In genomic region chr7:80053147-80053546, GRCm38 (mm10) we compare ENCODE assay signal across 21 mouse cellular contexts. TPM values are rescaled to one million over a fixed set of nuclear protein-coding genes. Genes with fewer than 3 reads are reported as not detected.
DNase-seq lines count a peak whose midpoint lies in the region; ATAC-seq and TF ChIP-seq lines count a peak whose summit lies in the region.
"Had no signal": no experiment of that assay in that cellular context is flagged by ENCODE, and none has a peak within 500 bp of the region (broad histone marks: within the 10 kb centered on the region; RNA-seq: fewer than 3 reads in every experiment).

No protein-coding gene starts in this region.

- 86% methylated on average over 9 of the region's 9 CpGs for WGBS in kidney, embryonic 16.5 days
- 64% methylated on average over 9 of the region's 9 CpGs for whole genome bisulfite sequencing in intestine, postnatal 0 days
- WGBS in stomach, postnatal 0 days, result 81% methylated on average over 9 of the region's 9 CpGs

- no peak overlapping the region; the same call in 1 of the 2 replicates for H3K27ac ChIP-seq in kidney, embryonic 16.5 days (ENCODE audit: low read length)
- H3K27ac ChIP-seq in intestine, postnatal 0 days (ENCODE audit: low read depth, low read length), result peak overlapping the region; percentile 64; the same call in 1 of the 2 replicates
- peak overlapping the region; percentile 24; the same call in 1 of the 2 replicates for H3K27ac ChIP-seq in stomach, postnatal 0 days (replicated peaks)
- H3K27ac ChIP-seq: embryonic facial prominence, embryonic 10.5 days; limb, embryonic 13.5 days; midbrain, embryonic 10.5 days had no signal

- H3K4me2 ChIP-seq in kidney, embryonic 16.5 days (replicated peaks; ENCODE audit: low read depth, low read length), result no peak overlapping the region
- H3K4me2 ChIP-seq in intestine, postnatal 0 days (replicated peaks; ENCODE audit: low read depth), result no peak overlapping the region
- H3K4me2 ChIP-seq in stomach, postnatal 0 days (replicated peaks; ENCODE audit: low read depth), result no peak overlapping the region
- H3K4me2 ChIP-seq: limb, embryonic 13.5 days had no signal

- H3K4me1 ChIP-seq in kidney, embryonic 16.5 days (ENCODE audit: insufficient read depth, low read length), result peaks cover 76% of the 10 kb centered on the region
- H3K4me1 ChIP-seq in intestine, postnatal 0 days (replicated peaks; ENCODE audit: control insufficient read depth, insufficient read depth, low read length), result peaks cover 35% of the 10 kb centered on the region
- H3K4me1 ChIP-seq in stomach, postnatal 0 days (replicated peaks; ENCODE audit: control insufficient read depth, insufficient read depth), result peaks cover 12% of the 10 kb centered on the region

- DNase-seq in kidney, adult 18-20 months, result peak; percentile 49
- DNase-seq in lung, postnatal 25 days (ENCODE audit: low spot score), result peak; percentile 46
- DNase-seq in lung, postnatal 10 days, result no peak
- no peak for DNase-seq in stomach, postnatal 0 days (ENCODE audit: low spot score)
- DNase-seq in layer of hippocampus, postnatal 10 days (ENCODE audit: low spot score in 2 of 2), result no peak
- DNase-seq: cerebellum, adult 11 months; cerebellum, postnatal 36 days; gastrocnemius, postnatal 36 days; heart, postnatal 4 days; lung, embryonic 14.5 days; right cerebral cortex, postnatal 14 days; thymus, postnatal 25 days had no signal

- no peaks in the 10 kb centered on the region for H3K27me3 ChIP-seq in kidney, embryonic 16.5 days (ENCODE audit: insufficient read depth, low read length)
- no peaks in the 10 kb centered on the region for H3K27me3 ChIP-seq in intestine, postnatal 0 days (replicated peaks; ENCODE audit: control insufficient read depth, insufficient read depth, low read length)
- H3K27me3 ChIP-seq in stomach, postnatal 0 days (ENCODE audit: control insufficient read depth, insufficient read depth, low read length), result no peaks in the 10 kb centered on the region
- H3K27me3 ChIP-seq: heart, embryonic 12.5 days; limb, embryonic 13.5 days had no signal

- H3K4me3 ChIP-seq in kidney, embryonic 16.5 days (ENCODE audit: low read length), result no peak overlapping the region
- no peak overlapping the region for H3K4me3 ChIP-seq in intestine, postnatal 0 days (ENCODE audit: low read depth, low read length)
- no peak overlapping the region for H3K4me3 ChIP-seq in stomach, postnatal 0 days (ENCODE audit: low read depth, low read length)
- H3K4me3 ChIP-seq: embryonic facial prominence, embryonic 10.5 days; erythroblast, embryonic 14.5 days; heart, embryonic 12.5 days; limb, embryonic 13.5 days; midbrain, embryonic 10.5 days had no signal

- H3K9ac ChIP-seq in kidney, embryonic 16.5 days (replicated peaks; ENCODE audit: low read length), result no peak overlapping the region
- H3K9ac ChIP-seq in intestine, postnatal 0 days (ENCODE audit: low read depth, low read length), result no peak overlapping the region
- H3K9ac ChIP-seq in stomach, postnatal 0 days (ENCODE audit: low read length), result no peak overlapping the region
- H3K9ac ChIP-seq: heart, embryonic 12.5 days; limb, embryonic 13.5 days; lung, embryonic 14.5 days had no signal

- no peaks in the 10 kb centered on the region for H3K9me3 ChIP-seq in kidney, embryonic 16.5 days (ENCODE audit: low read length)
- no peaks in the 10 kb centered on the region for H3K9me3 ChIP-seq in intestine, postnatal 0 days (ENCODE audit: control insufficient read depth)
- no peaks in the 10 kb centered on the region for H3K9me3 ChIP-seq in stomach, postnatal 0 days (ENCODE audit: control insufficient read depth, low read length)
- H3K9me3 ChIP-seq: embryonic facial prominence, embryonic 10.5 days; G1E; heart, embryonic 12.5 days; limb, embryonic 13.5 days; midbrain, embryonic 10.5 days had no signal

- no peak for ATAC-seq in kidney, embryonic 16.5 days (ENCODE audit: low FRiP score, low TSS enrichment)
- ATAC-seq in intestine, postnatal 0 days, result peak; percentile 73
- peak; percentile 36 for ATAC-seq in stomach, postnatal 0 days (ENCODE audit: low FRiP score, low TSS enrichment)
- ATAC-seq: forebrain, embryonic 14.5 days had no signal

- TF ChIP-seq CTCF in intestine, postnatal 0 days (IDR thresholded peaks at IDR 0.05; ENCODE audit: low read depth), result peak; percentile 48
- peak; percentile 32; the same call in 1 of the 2 replicates for TF ChIP-seq CTCF in stomach, postnatal 0 days (IDR thresholded peaks at IDR 0.05; ENCODE audit: low read depth)

- no peak for TF ChIP-seq EP300 in stomach, postnatal 0 days (optimal IDR thresholded peaks at IDR 0.05)

- H3K36me3 ChIP-seq in kidney, embryonic 16.5 days (ENCODE audit: insufficient read depth, low read length), result no peaks in the 10 kb centered on the region
- H3K36me3 ChIP-seq in intestine, postnatal 0 days (ENCODE audit: control insufficient read depth, insufficient read depth), result no peaks in the 10 kb centered on the region
- H3K36me3 ChIP-seq in stomach, postnatal 0 days (ENCODE audit: control insufficient read depth, insufficient read depth, low read length), result no peaks in the 10 kb centered on the region

RNA-seq across cellular contexts. Expression of gene Zfp710, which starts 28.5 kb away (rescaled TPM):
- polyA plus RNA-seq in kidney, embryonic 16.5 days (2015; fragmentation: Nextera tagmentation; extraction: Ambion mirVana), result 22.6 and 24.7 TPM in 2 replicates
- 8.5 and 9.4 TPM in 2 replicates for polyA plus RNA-seq in intestine, postnatal 0 days (2015; fragmentation: Nextera tagmentation; extraction: Ambion mirVana)
- 10.3 and 12.0 TPM in 2 replicates for polyA plus RNA-seq in stomach, postnatal 0 days (2015; fragmentation: Nextera tagmentation; extraction: Ambion mirVana)
- 10 to 100 TPM; 18.3 to 19.8 TPM for total RNA-seq in layer of hippocampus, postnatal 10 days (2021)

Comparison
In these comparisons a context has a peak if more than half of its experiments do, and no peak if none do; other contexts are left out.
1. DNase-seq: peak in kidney, adult 18-20 months (single experiment) and lung, postnatal 25 days (single experiment); none in lung, postnatal 10 days (single experiment), stomach, postnatal 0 days (single experiment) and layer of hippocampus, postnatal 10 days (0 of 2).